Mouse (Mus musculus) adrenal gland, adult 8-10 months (tissue): ENCODE measurements around the gene Zfp553. TPM values are rescaled to one million over a fixed set of nuclear protein-coding genes. Genes with fewer than 3 reads are reported as not detected.
A peak's percentile ranks its signal among the peaks of the same experiment; 100 is the strongest.

Experiments used
- DNase-seq: peaks from one replicate; pipeline ENCODE4 v3.0.0; 2022
- total RNA-seq, 4 experiments: library from RNA; stranded (reverse); gene quantifications; 2 replicates each; pipeline ENCODE4 v1.2.4; 2022

Gene Zfp553
- 10 to 100 TPM; 11.6 to 19.5 (median 15.0) TPM for total RNA-seq

DNA sequence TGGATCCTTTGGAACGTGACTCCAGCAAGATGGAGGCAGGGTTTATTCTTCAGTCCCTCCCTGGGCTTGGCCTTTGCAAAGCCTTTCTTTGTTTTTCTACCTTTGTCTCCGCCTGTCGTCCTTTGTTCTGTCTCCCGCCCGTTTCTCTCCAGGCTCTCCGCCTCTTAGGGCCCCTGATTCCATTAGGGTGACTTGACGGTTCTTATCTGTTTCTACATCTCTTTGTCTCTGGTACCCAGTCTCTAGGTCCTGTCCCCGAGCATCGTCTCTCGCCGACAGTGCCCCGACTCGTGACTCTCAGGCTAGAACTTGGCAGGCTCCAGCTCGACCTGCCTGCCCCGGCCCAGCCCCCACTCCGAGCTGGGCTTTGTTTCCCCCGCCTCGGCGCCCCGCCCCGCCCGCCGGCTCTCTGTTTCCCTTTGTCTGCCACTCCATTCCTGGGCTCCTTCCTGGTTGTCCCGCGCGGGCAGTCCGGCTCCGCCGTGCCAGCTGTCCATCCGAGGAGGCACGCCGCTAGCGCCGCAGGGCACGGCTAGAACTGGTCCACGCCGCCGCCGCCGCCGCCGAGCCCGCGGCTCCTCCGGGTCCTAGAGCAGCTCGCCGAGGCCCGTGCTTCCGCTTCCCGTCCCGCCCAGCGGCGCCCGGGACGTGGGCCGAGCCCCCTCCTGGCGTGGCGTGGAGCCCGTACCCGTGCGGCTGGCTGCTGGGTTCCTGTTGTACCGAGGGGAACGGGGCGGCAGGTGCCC lies at the start of gene Zfp553, which contains the start of gene Sept1:
Gene Zfp553, plus strand, starts transcription at position 440 of the 746 bp plus-strand sequence.
Gene Sept1, minus strand, starts transcription at position 509 of the 746 bp plus-strand sequence.
- peak; percentile 73 for DNase-seq

- DNase-seq: no peak
These were observed 49.5 kb upstream of the Zfp553 start for GRCm38 (mm10) chr7:127183345-127183744.

GRCm38 (mm10) chr7:127183828-127184227 lies 49.0 kb upstream of the Zfp553 start:
- no peak for DNase-seq

DNA sequence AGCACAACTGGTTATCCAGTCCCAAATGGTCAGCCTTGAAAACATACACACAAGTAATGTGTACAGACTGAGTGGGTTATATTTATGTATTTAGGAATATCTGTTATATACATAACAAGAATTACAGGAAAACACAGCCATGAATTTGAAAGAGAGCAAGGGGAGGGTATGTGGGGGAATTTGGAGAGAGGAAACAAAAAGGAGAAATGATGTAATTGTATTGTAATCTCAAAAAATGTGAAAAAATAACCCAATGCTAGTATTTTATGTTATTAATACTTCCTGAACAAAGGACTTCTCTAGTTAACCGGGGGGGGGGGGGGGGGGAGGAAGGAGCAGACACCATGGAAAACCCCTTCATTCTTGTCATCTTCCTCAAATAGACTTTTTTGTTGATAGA lies 48.1 kb upstream of the Zfp553 start:
- DNase-seq: no peak

DNA sequence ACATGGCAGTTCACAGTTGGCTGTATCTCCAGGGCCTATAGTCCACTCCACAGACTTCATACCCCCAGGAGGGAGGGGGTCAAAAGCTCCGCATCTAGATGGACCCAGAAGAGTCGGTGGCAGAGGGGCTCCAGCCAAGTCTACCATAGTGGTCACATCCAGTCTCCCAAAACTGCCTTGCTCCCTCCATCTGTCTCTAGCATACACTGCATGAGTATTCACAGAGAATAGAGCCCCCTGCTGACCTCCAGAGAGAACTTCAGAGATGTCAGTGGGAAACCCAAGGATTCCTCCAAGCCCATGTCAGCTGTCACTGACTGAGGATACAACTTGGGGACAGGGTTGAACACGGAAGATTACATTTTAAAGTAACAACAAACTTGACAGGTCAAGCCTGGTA lies 47.3 kb upstream of the Zfp553 start:
- DNase-seq: no peak

DNA sequence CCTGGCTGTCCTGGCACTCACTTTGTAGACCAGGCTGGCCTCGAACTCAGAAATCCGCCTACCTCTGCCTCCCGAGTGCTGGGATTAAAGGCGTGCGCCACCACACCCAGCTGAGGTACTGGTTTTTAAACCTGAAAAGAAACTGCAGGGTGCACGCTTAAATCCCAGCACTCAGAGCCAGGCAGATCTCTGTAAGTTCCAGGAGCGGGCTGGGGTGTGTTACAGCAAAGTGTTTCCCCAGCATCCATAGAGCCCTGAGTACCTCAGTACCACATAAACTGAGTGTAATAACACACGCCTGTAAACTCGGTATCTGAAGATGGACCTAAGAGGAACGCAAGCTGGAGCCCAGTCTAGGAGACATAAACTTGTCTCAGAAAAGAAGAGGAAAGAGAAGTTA lies 45.5 kb upstream of the Zfp553 start:
- no peak for DNase-seq

DNA sequence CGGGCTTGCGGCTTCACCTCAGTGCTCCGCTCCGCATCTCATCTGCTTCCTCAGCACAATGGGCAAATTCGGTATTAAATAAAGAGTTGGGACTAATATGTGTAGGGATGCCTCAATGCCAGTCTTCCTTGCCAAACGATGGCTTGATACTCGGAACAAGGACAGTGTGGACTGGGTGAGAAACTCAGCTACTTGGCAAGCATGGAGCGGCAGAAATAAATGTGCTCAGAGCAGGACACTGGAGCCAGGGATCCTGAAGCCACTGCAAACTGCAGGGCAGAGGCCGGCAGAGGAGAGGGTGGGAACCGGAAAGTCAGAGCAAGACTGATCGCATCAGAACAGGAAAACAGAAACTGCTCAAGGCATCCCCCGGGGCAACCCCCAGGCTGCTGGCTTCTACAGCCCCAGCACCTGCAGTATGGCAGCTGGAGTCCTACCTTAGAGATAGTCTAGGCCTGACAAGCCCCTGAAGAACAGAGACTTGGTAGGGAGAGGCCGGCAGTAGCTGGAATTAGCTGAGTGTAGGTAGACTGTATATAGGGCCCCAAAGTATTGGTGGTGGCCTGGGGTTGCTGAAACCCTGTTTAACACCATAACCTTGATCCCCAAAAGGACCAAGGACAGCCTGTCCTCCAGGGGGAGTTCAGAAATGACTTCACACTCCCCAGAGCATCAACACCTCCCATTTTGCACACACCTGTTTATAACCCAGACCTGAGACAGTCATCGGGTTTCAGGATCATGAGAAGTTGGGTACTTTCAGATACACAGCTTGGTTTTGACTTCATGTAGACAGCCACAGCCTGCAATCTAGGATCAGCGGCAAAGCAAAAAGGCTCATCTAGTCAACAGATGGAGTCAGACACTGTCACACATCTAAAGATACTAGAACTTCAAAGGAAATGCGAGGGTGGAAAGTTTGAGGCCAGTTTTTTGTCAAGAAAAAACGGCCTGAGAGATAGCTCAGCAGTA lies 44.3 kb upstream of the Zfp553 start:
- DNase-seq: no peak

- DNase-seq: no peak
These were observed 42.2 kb upstream of the Zfp553 start for GRCm38 (mm10) chr7:127190672-127191071.

- no peak for DNase-seq
These were observed 39.9 kb upstream of the Zfp553 start for GRCm38 (mm10) chr7:127192989-127193388.

DNA sequence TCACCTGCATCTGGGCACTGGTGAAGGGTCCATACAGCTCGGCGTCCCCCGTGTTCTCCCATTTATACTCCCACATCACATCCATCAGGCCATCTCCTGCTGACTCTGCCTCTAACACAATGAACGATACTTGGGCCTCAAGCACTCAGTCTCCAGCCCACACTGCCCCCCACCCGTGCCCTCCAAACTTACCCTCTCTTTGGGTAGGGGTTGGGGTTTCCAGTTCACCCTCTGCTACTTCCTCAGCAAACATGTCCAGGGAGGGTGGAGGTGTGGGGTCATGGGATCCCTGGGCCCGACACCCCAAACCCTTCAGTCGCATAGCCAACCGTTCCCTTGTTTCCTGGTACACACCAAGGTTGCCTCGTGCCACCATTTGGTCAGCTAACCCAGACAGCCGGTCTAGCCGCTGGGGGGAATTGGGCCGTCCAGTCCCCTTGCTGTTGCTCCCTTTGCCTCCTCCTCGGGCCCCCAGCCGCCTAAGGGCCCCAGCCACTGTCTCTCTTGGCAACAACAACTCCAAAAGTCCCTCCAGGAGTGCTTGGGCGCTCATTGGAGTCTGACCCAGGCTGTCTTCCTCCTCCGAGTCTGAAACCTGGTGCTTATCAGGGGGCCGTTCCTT lies 38.7 kb upstream of the Zfp553 start:
- no peak for DNase-seq

DNA sequence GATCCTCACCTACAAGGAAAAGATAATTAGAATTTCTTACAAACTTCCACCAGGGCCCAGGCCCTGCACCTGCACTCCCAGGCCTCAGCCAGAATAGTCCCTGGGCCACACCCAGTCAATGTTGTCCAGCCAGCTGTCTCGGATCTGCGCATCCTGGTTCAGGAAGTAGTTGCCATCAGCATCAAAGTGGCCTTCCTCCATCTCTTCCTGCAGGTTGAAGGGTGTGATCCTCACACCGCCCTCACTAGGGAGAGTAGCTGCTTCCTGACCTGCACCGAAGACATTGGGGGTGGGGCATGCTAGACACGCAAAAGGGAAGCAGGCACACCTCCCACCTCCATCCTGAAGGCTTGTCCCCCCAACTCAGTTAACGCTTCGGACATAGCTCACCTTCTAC lies 38.2 kb upstream of the Zfp553 start:
- DNase-seq: no peak

- peak; percentile 96 for DNase-seq
These were observed 37.1 kb upstream of the Zfp553 start, which contains the start of gene Cd2bp2 for GRCm38 (mm10) chr7:127195544-127196295. TSS of gene Cd2bp2 (minus strand) at chr7:127196050.

- DNase-seq: no peak
These were observed 36.4 kb upstream of the Zfp553 start for GRCm38 (mm10) chr7:127196484-127196883.

DNA sequence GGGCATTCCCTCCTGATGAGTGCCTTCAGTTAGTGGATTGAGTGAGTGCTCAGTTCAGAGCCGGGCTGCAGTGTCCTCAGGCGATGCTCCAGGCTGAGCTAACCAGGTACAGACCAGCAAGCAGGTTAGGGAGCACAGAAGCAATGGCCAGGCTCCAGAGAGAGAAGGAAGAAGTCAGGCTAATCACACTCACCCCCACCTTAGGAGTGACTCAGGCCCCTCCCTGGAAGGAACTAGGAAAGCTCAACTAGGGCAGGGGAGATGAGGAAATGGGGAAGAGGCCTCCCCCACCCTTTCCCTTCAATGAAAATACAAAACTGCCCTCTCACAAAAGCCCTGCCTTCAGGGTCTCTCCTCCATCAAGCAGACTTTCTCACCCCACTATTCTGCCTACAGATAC lies 26.3 kb upstream of the Zfp553 start:
- DNase-seq: no peak

DNA sequence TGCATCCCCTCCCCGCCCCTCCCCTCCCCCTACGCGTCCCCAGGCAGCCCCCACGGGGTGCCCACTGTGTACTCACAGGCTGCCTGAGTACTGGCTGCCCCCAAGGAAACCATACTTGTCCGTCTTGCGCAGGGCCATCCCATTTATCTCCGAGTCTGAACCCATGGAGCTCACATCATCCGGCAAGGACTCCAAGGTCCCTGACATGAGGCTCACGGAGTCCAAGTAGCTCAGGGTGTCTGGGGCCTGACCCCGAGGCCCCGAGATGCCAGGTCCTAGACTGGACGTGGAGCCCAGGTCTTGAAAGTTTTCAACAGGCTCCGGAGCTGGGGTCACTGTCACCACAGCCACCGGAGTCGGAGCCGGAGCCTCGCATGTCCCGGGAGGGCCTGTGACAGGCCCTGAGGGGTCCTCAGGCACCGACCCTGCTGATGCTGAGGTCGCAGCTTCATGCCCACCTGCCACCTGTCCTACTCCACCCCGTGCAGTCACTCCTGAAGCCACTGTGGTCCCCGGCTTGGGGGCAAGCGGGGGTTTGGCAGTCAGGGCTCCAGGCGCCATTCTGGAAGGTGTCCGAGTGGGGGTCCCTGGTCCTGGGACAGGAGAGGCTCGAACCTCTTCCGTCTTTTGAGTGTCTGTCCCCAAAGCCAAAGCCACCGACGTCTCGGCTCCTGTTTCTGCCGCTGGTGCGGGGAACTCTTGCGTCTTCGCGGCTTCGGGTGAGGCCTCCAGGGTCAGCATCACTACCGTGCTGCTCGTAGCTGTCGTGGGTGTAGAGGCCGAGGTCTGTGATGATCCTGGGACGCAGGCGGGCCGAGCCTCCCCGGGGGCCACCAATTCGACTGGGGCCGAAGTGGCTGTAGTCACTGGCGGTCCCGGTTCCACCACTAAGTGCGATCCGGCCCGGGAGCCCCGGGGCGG lies 25.2 kb upstream of the Zfp553 start:
- DNase-seq: no peak

DNA sequence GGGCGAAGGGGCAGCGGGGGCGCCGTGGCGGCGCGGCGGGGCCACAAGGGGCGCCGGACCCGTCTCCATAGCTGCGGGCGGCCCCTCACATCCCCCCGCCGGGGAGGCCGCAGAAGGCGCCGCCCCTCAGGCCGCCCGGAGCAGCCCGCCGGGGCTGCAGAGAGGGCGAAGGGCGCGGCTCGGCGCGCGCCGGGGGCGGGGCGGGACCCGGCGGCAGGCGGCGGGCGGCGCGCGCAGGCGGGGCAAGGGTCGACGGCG lies 24.6 kb upstream of the Zfp553 start, which contains the start of gene Tbc1d10b:
Gene Tbc1d10b, minus strand, starts transcription at position 174 of the 258 bp plus-strand sequence.
- no peak for DNase-seq

GRCm38 (mm10) chr7:127208553-127209438 lies 24.1 kb upstream of the Zfp553 start, which contains the start of gene Mylpf:
TSS of gene Mylpf (plus strand) at chr7:127208890.
- DNase-seq: peak; percentile 96

DNA sequence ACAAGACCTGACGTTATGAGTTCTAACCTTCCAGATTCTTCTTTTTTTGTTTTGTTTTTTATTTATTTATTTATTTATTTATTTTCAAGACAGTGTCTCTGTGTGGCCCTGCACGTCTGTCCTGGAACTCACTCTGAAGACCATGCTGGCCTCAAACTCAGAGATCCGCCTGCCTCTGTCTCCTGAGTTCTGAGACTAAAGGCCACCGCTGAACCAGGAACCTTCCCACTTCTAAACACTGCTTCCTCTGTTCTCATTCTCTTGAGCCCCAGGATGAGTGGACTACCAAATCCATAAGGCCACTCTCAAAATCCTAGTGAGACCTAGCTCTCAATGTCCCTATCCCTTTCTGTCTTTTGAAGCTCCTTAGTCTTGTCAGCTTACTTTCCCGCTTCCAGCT lies 23.0 kb upstream of the Zfp553 start:
- no peak for DNase-seq

- no peak for DNase-seq
These were observed 22.6 kb upstream of the Zfp553 start for GRCm38 (mm10) chr7:127210266-127210665.
